Mouse (Mus musculus) neural tube, embryonic 10.5 days (tissue): ENCODE measurements around the gene Soga1.

Experiments used
- DNase-seq: peaks from one replicate; pipeline ENCODE4 v3.0.0-alpha.2; 2017; ENCODE audit warnings: low spot score; ENCODE audit errors: extremely low spot score

The Soga1 gene

GRCm38 (mm10) chr2:157078793-157079700, at the start of gene Soga1:
Soga1 (minus strand) TSS chr2:157079254.
- peak; percentile 90 for DNase-seq

- DNase-seq: no peak
These were observed 49.0 kb upstream of the Soga1 start for GRCm38 (mm10) chr2:157128072-157128471.

- DNase-seq: no peak
These were observed 48.3 kb upstream of the Soga1 start for GRCm38 (mm10) chr2:157127370-157127769.

GRCm38 (mm10) chr2:157125246-157125645, 46.2 kb upstream of the Soga1 start:
- DNase-seq: no peak

GRCm38 (mm10) chr2:157121766-157122165, 42.7 kb upstream of the Soga1 start:
- DNase-seq: no peak

- no peak for DNase-seq
These were observed 40.0 kb upstream of the Soga1 start for GRCm38 (mm10) chr2:157119075-157119474.

- DNase-seq: no peak
These were observed 39.5 kb upstream of the Soga1 start for GRCm38 (mm10) chr2:157118556-157118955.

GRCm38 (mm10) chr2:157116964-157117363, 37.9 kb upstream of the Soga1 start:
- DNase-seq: no peak

GRCm38 (mm10) chr2:157108236-157108635, 29.2 kb upstream of the Soga1 start:
- no peak for DNase-seq

- DNase-seq: no peak
These were observed 25.4 kb upstream of the Soga1 start for GRCm38 (mm10) chr2:157104454-157104853.

- DNase-seq: no peak
These were observed 23.2 kb upstream of the Soga1 start for GRCm38 (mm10) chr2:157102256-157102655.

GRCm38 (mm10) chr2:157101650-157102049, 22.6 kb upstream of the Soga1 start:
- DNase-seq: no peak

- no peak for DNase-seq
These were observed 21.2 kb upstream of the Soga1 start for GRCm38 (mm10) chr2:157100319-157100605.

- no peak for DNase-seq
These were observed 20.7 kb upstream of the Soga1 start for GRCm38 (mm10) chr2:157099532-157100318.

GRCm38 (mm10) chr2:157095005-157095755, 16.1 kb upstream of the Soga1 start:
- peak; percentile 69 for DNase-seq

GRCm38 (mm10) chr2:157092024-157092423, 13.0 kb upstream of the Soga1 start:
- no peak for DNase-seq

GRCm38 (mm10) chr2:157087536-157088317, 8.7 kb upstream of the Soga1 start:
- no peak for DNase-seq

GRCm38 (mm10) chr2:157086796-157087195, 7.7 kb upstream of the Soga1 start, which contains the start of gene Tldc2:
Tldc2 (plus strand) TSS chr2:157087055.
- no peak for DNase-seq

- no peak for DNase-seq
These were observed 6.0 kb upstream of the Soga1 start for GRCm38 (mm10) chr2:157084831-157085585.

- DNase-seq: no peak
These were observed 2.9 kb upstream of the Soga1 start for GRCm38 (mm10) chr2:157081960-157082359.
